Mouse (Mus musculus) kidney, adult 9 months (tissue): ENCODE measurements around the gene Tmem100.

Experiments
- DNase-seq: peaks from one replicate; pipeline ENCODE4 v3.0.0; 2022

Tmem100 gene

DNA sequence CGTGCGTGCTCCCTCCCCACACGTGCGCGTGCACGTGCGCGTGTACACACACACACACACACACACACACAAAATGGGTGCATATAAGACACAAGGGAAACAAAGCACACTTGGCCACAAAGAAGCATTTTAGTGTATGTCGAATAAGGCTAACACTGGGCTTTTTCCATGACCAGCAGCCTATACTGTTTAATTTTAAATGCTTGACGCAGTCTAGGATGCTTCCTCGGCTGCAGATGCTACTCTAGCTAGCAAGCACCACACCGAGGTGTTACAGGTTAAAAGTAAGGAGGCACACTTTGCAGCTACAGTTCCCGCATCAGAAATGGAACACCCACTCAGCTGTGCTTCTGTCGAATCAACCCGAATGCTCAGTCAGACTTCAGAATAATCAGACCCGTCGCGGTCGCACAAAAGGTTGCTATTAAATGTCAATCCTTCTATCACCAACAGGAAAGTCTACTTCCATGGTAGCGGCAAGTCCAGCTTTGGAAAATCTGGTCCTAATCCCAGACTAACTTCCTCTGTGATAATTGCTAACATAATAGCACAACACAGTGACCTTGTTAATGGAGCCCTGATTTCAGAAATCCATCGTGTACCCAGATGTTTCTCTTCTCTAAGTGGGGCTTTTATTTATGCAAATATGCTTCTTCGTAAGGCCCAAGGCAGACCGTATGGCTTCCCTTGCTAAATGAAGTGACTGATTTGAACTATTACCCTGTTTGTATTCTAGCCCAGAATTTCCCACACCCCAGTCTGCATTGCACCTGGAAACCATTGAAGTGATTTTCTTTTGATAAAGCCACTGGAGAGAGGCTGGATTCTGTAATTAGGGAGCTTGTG lies 36.5 kb downstream of the Tmem100 start:
- DNase-seq: no peak

DNA sequence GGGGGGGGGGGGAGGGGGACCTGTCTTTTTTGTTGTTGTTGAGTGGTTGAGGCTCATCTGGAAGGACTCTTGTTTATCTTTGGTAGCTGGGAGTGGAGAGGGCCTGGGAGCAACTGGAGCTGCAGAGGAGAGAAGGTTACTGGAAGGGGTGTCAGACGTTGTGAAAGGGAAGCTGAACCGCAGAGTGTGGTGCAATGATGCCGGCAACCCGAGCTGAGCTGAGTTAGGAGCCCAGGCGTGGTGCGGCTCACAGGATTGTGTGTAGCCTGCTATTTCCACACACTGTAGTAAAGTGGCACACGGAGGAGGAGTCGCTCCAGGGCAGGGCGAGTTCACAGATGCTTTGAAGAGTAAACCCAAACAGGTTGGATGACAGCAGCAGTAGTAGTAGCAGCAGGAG lies 41.6 kb downstream of the Tmem100 start:
- no peak for DNase-seq

DNA sequence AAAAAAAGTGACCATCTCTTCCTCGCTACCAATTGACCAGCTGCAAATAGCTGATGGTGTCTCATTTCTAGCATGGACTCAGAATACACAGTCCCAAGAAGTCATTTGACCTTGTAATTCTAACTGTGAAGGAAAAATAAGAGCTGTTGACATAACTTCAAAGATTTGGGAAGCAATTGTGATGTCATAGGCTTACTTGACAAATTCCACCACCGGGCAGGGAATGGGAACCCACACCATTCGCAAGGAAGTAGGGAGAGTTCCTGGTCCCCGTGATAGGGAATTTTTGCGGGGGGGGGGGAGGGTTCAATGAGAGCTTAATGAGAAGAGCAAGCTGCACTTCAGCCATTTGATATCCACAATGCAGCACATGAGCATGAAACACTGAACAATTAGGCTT lies 43.1 kb downstream of the Tmem100 start:
- no peak for DNase-seq

DNA sequence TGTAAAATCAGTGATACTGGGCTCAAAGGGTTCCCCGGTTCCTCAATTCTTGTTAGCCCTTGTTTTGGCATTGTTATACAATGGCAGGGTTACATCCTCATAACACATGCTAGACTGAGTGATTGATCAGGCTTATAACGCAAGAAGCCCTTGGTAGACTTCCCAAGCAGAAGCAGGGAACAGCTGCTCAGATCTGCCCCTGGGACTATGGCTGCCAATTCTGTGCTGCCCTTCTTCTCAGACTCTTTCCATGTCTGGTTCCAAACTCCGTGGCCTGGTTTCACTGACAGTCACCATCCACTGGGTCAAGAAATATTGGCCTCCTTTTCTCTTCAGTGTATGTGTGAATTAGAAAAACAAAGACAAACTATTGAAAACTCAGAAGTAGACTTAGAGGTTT lies 46.5 kb downstream of the Tmem100 start:
- no peak for DNase-seq

DNA sequence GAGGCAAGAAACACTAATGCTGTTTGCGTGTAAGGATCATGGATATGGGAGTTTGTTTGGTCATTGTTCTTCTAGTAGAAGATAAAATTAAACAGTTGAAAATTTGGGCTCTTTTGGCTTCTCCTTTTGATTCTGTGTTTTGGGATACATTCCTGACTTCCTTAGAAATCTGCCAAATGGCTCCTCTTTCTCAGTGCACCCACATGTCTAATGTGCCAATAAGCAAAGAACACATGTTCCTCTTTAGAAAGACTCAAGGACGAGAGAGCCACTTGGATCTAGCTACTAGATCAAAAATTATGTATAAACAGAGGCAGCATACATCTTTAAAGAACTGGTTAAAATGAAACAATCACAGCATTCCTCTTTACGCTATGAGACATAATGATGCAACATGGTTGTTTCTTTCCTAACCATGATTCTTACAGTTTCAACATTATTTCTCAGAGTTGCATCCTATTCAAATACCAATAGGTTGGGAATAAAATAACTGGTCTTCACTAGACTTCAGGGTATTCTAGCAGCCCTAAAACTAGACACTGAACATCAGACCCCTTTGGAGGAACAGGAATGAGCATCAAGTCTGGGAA lies 50.6 kb downstream of the Tmem100 start:
- DNase-seq: no peak

DNA sequence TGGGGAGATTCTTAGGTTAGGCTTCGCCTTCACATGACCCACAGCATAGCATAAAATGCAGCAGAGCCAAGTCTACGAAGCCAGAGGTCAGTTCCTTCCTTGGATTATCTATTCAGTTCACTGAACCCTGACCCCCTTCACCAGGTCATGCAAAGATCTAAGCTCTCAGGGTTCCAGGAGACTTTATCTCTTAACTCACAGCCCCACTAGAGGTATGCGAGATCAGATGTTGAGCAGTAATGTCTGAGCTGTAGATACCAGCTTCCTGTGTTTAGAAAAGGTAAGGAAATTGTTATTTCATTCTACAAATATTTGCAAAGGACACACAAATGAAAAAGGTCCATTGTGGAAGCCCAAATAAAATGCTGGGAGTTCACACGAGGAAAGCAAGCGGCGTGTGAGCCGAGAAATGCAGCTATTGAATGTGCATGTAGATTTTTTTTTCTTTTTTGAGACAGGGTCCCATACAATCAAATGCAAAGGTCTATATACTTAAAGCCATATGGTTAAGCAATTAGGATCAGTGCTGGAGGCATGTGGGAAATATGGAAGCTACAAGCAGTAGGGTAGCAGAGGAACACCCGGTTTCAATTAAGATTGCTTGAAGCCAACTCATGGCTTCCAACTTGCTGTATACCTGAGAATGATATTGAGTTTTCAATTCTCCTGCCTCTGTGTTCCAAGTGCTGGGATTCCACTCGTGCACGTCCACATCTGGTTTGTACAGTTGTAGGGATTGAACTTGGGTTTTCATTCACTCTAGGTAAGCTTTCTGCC lies 51.9 kb downstream of the Tmem100 start:
- DNase-seq: no peak

DNA sequence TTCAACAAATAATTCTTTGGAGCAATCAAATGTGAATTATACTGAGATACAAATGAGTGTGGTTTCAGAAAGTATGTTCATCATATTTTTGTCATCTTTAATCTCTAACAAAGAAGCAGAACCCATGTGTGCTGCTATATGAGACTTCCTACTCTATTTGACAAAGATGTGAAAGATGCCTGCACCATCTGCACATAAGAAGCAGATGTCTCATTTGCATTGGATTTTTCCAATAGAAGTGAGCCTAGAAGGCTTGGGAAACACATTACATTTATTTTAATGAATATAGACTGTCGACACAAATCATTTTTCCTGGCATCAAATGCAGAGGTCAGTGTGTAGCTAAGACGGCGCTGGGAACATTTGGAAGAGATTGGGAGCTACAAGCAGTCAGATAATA lies 52.9 kb downstream of the Tmem100 start:
- DNase-seq: no peak

DNA sequence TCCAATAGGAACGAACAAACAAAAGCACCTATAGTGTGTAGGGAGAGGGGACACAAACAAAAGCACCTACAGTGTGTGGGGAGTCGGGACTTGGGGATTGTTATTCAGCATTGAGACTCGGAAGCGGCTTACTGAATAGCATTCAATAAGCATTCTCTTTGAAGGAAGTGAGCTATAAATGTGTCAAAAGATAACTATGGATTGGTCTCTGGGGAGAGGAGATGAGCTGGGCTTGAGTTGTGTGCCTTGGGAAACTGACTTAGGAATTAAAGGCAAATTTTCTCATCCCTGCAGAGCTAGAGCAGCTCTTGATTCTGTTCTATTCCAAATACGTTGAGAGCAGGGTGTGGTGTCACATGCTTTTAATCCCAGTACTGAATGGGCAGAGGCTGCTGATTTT lies 54.0 kb downstream of the Tmem100 start:
- peak; percentile 40 for DNase-seq
